Mouse (Mus musculus) heart, adult 9 months (tissue): ENCODE data around the gene Lrmda.
A peak's percentile ranks its signal among the peaks of the same experiment; 100 is the strongest.

Experiments
- DNase-seq, 2 experiments: peaks; one replicate each; pipeline ENCODE4 v3.0.0; 2022; ENCODE audit warnings: low spot score in 2 of 2

The Lrmda gene

DNA sequence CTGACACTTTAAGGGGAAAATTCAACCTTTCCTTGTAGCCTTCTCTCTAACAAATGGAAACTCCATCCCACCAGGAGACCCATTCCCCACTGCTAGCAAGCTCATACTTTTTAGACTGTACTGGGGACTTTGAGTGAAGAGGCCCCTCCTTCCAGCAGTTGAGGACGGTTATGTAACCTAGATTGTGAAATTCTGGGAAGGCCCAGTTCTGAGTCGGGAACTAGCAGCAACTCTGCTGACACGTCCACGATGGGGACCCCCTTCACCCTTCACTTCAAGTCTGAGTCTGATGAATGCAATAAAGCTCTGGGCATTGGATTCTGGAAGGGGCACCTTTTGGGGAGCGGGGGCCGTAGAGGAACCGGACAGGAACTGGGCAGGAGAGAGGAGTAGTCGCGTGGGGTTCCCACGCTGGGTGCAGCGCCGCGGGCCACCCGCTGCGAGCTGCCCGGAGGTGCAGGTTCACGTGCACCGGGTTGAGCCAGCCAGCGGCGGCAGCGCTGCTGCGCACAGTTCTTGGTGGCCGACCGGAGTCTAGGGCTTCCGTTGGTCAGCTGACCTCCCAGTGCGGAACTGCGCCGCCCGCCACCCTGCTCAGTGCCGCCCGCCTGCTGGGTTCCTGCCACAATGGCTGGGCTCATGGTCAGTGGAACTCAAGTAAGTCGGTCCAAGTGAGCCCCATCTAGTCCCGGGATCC lies at the start of gene Lrmda:
Lrmda (plus strand) TSS at position 461 of the 697 bp plus-strand sequence.
- DNase-seq = peak; percentile 78 to 85

DNA sequence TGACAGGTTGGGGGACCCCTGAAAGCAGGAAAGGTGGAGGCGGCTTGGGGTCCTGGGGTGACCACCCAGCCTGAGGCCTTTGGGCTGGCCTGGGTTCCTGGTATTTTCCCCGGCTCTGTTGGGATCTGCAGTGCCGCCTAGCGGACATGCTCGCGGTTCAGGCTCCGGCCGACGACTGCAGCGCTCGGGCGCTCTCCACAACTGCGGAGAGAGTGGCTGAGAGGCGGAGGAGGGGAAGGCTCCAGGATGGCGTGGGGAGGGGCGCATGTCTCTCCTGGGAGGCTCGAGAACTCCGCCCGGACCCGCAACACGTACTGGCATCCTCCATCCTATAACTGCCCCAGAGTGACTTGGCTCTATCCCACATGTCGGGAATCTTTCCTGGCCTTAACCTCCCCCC lies 38.0 kb upstream of the Lrmda start:
- peak; percentile 45 to 61 for DNase-seq

DNA sequence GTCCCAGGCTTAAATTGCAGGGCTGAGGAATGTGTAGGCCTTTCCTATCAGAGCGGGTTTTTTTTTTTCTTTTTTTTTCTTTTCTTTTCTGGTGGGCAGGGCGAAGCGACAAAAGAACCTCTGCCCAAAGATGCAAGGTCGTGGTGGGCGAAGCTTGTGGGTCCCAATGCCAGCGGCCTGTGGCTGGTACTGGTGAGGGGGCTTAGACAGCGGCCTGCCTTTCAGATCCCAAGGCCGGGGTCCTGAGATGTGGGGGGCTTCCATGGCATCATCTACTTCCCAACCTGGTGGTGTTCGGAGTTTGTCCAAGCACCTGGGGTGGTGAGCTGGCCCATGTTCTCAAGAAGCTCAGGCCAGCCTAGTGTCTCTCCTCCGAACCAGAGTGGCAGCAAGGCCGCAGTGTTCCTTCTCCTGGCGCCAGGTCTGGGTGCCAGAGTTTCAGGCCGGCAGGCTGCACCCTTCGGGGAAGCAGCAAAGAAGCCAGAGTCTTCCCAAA lies 37.4 kb upstream of the Lrmda start:
- no peak for DNase-seq

DNA sequence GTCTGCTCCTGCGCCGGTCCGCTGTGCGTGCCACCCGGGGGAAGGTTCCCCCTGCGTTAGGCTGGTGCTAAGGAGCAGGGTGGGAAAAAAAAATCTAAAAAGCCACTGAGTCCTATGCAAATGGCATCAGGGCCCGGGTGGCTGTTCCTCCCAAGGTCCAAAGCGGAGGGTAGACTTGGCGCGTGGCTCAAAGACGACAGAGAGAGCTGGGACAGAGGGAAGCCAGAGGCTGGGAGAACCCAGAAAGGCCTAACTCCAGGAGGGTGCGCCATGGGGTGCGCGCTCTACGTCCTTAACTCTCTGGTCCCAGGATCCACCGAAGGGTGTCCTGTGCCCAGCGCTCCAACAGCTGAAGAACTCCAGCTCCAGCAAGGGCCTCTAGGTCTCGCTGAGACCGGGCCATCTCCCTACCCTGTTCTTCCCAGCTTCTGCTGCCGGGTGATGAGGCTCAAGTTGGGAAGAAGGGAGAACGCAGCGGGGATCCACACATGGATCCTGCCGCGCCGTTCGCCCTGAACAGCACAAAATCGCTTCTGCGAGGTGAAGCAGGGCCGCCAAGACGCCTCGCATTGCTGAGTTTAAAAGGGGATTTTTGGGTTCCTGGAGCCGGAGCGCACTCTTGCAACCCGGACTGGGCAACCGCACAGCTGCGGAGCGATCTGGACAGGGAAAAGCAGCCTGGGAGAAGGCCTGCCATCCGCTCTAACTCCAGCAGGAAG lies 36.8 kb upstream of the Lrmda start:
- peak; percentile 21 to 27 for DNase-seq

DNA sequence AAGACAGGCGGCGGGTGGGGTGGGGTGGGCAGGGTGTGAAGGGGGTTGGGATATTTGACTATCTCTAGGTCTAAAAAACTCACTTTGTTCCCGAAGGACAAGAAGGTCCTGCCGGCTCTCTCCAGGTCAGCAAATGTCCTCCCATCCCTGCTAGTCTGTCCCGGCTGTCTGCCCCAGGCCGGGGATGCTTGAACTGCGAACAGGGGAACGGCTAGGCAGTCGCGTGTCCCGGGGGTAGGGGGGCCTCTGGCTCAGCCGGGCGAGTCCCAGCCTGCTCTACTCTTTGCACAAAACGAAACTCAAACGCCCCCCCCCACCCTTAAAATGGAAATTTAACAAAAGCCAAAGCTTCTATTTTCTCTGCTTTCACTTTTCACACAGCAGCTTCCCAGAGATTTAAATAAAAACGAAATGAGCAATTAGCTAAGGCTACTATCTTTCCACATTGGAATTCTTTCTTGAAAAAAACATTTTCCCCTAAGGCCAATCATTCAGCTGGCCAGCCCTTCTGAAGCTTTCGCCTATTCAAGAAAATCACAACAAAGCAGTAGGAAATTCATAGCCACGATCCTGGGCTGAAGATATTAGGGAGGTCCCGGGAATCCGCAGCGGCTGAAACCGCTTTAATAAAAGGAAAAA lies 36.1 kb upstream of the Lrmda start:
- peak in 1 of 2 experiments; percentile 27 for DNase-seq

DNA sequence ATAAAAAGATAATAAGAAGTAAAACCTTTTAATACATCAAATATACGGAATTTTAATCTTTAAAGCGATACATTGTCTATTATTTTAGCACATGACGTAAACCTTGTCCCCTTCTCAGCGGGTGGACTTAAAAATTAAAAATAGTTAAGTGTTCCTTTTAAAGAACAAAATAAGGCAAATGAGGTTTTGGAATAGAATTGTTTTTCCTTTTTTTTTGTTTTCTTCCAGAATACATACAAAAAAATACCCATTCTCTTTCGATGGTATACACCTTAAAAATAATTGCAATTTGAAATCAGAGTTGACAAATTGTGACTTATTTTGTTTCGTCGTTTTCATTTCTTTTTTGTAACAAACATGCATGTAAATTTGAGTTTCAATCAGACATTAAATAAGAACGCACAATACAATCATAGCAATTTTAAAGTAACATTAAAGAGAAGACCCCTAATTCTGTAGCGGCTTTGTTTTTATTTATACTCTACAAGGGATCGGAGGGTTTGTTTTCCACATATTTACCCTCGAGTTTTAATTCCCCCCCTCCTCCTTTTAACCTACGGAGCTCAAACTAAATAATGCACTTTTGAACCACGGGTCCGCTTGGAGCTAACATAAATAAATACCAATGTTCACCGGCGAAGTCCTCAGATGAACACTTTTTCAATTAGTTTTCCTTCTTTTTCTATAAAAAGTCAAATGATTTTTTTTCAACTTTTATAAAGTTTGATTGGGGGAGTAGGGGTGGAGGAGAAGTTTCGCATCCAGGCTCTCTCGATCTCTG lies 35.4 kb upstream of the Lrmda start:
- no peak for DNase-seq

DNA sequence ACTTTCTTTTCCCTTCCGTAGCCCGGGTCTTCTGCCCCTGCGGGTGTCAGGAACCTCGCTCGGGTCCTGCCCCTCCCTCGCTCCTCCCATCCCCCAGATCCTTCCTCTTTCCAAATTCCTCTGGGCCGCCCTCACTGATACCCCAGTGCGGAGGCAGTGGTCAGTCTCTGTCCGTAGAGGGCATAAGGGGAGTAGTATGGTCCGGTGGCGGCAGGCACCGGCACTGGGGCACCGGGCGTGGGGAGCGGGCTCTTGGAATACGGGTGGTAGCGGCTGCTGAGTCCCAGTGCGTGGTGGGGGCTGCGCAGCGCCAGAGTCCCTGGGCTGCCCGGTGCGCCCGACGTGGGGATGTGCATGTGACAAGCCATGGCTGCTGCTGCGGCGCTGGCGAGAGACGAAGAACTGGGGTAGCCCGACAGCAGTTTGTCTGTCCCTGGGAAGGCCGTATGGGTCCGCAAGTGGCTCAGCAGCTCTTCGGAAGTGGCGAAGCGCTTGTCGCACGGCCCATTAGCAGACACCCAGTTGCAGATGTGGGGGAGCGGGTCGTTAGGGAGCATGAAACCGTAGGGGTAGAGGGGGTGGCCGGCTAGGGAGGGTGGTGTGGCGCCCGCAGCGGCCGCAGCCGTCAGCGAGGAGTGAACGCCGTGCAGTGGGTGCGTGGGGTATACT lies 34.6 kb upstream of the Lrmda start:
- DNase-seq = peak in 1 of 2 experiments; percentile 16

DNA sequence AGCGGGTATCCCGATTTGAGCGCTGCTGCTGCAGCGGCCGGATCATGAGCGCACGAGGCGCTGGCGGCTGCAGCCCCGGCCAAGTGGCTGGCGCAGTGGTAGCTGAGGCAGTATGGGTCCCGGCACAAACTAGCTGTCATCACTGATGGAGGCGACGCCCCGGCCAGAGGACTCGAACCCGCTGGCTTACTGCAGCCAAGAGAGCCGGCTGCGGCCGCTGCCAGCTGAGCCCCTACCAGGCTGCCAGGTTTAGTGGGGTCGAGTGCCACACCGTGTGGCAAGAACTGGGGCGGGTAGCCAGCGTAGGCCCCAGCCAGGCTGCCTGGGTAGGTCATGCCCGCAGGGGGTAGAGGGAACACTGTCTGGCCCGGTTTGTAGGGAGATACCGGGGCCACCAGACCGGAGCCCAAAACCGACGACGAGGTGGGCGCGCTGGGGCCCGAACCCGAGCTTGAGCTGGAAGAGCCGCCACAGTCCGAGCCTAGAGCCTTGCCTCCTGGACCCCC lies 34.0 kb upstream of the Lrmda start:
- DNase-seq = peak in 1 of 2 experiments; percentile 20

DNA sequence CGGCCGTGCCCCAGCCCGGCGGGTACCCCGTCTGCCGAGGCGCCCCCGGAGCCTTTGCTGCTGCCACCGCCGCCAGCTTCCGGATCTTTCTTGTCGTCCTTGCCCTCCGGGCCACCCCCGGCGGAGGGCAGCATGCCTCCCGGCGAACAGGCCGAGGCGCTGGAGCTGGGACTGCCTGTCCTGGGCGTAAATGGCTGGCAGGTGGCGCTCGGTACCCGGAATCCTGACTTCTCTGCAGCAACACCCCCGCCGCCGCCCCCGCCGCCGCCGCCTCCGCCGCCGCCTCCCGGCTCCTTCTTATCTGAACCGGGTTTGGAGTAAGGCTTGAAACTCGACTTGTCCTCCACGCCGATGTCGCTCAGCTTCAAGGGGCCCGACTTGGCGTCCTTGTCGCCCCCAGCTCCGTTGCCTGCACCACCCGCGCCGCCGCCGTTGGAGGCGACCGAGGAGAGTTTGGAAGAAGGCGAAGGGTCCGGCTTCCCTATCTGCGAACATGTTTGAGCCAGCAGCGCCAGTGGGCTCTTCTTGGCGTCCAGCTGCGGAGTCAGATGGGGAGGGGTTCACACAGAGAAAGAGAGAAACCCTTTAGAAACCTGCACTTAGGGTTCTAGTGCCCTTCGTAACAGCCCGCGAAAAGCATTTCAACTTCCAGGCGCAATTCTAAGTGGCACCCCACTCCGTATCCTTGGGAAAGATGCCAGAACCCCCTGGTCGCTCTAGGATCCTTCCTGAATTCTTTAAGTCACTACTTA lies 33.4 kb upstream of the Lrmda start:
- DNase-seq = peak; percentile 79 to 86

DNA sequence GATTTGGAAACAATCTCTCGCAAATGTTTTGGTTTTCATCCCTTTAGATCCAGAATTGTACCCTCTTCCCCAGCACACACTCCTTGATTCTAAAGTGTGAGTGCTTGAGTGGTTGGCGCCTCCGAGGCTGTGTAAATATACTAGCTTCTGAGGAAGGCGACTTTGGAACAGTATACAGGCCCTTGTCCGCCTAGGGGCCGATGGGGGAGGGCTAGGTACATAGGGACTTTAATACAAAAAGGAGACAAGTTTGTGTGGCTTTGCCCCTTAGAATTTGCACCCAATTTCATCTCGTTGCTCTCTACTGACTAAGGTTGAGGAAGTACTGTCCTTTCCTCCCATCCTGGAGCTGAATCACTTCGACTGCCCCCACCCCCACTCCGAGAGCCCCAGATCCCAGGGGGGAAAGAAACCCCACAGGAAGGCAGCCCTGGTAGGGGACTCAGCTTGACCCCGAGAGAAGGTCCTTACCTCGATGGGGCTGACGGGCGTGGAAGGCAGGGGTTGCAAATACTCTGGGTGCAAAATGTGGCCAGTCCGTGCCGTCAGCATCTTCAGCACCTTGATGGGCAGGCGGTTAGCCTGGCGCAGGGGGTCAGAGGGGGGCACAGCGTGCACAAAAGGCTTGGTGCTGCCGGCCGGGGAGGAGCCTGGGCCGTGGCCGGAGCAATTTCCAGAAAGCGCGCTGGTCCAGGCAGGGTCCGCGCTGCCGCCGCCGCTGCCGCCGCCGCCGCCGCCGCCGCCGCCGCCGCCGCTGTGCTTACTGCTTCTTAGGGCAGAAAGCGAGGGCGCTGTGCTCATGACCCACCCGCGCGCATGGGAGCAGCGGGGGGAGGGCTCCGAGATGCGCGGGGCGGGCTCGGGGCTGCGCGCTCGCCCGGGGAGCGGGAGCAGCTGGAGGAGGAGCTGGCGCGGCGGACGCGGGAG lies 32.5 kb upstream of the Lrmda start:
- peak; percentile 28 to 36 for DNase-seq

DNA sequence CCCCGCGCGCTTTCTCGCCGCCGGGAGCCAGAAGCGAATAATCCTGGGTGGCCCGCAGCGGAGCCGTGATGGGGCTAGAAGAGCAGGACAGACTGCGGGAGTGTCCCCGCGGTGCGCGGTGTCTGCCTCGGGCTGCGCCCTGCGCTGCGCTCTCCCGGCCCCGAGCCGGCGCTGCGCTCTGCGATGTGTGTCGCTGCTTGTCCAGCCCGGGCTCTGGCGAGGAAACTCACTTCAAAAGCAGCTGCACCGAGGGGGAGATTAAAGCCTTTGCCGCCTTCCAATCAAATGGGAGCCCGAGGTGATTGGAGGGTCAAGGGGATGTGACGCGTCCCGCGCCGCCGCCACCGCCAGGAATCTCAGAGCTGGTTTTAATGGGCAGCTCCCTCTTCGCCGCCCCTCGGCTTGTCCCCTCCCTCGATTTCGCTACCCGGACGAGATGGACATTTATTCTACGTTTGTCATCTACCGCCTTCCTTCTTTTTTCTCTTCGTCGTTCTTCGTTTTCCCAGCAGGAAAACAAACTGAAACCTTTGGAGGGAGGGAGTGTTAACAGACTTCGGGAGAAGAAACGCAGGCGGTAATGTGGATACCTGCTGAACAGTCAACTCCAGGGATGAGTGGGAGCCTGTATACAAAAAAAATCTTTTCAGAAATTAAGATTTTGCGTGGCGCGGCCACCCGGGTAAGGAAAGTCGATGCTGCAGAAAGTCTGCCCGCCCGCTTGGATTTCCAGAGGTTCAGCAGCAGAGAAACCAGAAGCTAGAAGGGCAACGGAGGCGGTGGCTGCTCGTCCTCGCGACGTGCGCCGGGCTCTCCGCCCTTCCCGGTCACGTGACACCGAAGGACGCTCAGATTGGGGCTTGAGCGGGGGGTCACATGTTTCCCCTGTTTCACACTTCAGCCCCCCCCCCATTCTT lies 31.6 kb upstream of the Lrmda start:
- peak; percentile 97 to 98 for DNase-seq

DNA sequence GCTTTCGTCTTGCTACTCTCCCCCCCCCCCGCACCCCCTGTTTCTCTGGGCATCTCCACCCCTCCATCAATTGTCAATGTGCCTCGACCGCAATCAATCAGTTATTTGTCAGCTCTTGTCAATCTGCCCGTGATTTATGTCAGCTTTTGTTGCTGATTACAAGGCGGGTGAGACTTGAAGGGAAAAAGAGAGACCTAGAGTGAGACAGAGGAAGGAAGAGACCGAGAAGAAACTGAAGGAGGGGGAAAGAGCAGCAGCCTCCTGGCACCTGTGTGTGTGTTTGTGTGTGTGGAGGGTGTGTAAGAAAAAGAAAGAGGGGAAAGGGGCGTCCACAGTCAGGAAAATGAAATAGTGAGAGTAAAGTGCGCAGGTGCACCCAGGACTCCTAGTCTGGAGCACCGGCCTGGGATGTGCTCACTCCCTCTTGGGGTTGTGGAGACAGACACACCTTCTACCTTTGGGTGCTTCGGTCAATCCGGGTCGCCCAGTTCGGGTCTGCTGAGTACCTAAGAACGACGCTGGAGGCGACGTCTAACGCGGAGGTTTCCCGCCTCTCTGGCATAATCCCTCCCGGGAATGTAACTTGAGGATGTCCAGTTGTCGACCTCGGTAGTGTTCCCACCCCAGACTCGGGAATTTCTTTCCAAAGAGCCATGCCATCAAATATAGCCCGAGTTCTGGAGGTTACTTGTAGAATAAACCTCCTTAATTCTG lies 30.8 kb upstream of the Lrmda start:
- peak in 1 of 2 experiments; percentile 44 for DNase-seq

DNA sequence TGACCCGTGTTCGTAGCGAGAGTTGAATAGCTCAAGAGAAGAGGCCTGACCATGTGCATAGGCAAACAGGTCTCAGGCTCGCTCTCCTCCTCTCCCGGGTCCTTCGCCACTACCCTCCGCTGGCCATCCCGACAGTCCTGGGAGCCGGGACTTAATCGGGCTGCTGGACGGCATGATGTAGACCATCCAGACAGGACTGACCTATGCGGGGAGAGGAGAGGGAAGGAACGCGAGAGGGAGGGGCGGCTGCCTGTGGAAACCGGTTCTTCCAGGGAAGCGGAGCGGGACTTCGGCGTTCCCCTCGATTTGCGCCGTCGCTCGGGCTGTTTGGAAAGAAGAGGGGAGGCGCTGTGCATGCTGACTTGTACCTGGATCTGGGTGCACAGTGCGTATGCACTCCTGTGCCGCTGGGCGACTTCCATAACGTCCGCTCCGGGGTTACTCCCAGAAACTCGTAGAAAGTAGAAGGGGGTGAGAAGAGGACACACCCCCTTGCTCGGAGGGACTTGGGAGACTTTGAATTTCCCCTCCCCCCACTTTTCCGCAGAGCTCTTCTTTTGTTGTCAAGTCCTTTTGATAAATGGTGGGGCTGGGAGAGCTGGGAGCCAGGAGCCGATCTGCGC lies 30.1 kb upstream of the Lrmda start, which contains the start of gene Zfp503:
Zfp503 (minus strand) TSS at position 311 of the 623 bp plus-strand sequence.
- DNase-seq = peak; percentile 33 to 52

DNA sequence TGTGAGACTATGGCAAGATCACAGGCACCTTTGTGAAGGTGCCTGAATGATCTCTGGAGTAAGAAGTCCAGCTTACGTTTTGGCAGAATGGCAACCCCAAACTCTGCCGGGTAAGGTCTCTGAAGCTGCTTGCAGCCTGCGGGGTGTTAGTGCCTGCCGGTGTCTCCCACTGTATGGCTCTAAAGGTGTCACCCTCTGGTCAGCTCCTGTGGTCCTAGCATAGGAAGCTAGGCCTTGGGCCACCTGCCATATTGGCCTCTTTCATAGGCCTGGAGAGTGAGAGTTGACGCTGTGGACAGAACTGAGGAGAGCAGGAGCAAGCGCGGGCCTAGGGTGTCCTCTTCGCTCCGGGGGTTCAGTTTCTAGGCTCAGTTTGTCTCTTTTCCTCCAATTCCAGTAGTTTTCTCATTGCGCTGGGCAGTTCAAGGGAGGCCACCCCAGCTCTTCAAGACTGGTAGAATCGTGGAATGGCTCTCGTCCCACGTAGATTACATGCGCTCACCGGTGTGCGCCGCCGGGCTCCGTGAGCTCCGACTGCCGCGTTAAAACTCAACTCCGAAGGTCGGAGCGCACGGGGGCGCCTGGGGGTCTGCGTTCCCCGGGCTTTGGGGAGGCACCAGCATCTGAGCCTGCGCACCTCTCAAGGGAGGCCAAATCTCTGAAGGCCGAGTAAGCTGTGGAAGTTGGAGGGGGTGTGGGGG lies 29.0 kb upstream of the Lrmda start:
- no peak for DNase-seq

DNA sequence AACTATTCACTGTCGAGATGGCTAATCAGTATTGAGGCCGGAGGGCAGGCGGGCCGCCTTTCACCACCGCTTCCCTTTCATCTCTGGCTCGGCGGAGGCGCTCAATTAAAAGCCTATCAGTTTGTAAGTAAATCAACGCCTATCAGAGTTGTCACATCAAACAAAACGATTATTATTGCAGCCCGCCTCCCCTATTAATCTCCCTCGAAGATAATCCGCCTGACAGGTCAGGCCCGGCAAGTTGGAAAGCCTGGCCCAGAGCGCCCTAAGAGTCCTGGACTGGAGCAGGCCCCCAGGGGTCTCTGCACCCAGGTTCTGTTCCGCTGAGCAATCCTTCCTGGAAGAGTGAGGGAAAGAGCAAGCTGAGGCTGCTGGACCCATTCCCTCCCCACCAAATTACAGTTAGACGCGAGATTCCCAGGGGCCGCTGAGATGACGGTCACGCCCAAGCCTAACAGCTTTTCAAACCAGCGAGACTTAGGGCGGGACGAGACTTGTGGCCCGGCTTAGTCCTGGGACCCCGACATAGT lies 28.2 kb upstream of the Lrmda start:
- DNase-seq = no peak

DNA sequence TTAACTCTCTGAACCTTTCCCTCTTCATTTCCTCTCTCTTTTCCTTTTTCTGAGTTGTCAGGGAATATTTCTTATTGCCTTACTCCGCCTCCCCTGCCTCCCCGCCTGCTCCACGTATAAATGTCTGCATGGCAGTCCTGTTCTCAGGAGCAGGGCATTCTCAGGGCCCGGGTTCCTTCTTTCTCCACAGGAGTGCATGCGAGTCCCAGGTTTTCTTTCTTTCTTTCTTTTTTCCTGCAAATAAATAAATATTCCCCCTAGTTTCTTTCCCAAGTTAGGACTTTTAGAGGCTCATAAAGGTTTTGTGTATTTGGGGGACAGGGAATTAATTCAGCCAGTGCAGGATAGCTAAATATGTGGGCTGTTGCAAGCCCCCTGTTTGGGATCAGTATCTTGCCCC lies 27.7 kb upstream of the Lrmda start:
- DNase-seq = no peak
